ENCODE assay signal across 13 mouse cellular contexts in the genomic region with DNA sequence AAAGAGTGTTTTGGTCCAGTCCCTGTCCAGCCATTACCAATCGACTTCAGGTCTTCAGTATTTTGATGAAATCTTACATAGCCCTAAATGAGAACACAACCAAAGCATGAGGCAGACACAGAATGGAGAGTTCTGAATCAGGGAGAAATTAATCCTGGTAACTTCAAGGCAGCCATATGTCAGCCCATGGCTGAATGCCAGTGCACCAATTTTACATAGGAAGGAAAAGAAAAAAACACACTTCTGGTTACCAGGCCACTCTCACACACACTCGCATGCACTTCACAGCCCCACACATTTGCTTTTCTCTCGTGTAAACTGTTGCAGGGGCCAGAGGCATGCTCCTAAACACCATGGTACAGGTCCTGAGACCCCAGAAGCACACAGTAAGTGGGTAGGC. TPM values are rescaled to one million over a fixed set of nuclear protein-coding genes. Genes with fewer than 3 reads are reported as not detected.
DNase-seq lines count a peak whose midpoint lies in the region; ATAC-seq lines count a peak whose summit lies in the region.
"Had no signal": no experiment of that assay in that cellular context is flagged by ENCODE, and none has a peak within 500 bp of the region (broad histone marks: within the 10 kb centered on the region; RNA-seq: fewer than 3 reads in every experiment).

No protein-coding gene starts in this region.

- peak overlapping the region; percentile 42 for H3K4me2 ChIP-seq in forebrain, embryonic 13.5 days
- H3K4me2 ChIP-seq in forebrain, embryonic 16.5 days (ENCODE audit: low read length) = peak overlapping the region; percentile 38
- H3K4me2 ChIP-seq: heart, embryonic 13.5 days; hindbrain, embryonic 12.5 days; liver, embryonic 13.5 days had no signal

- peak overlapping the region; percentile 85 for H3K27ac ChIP-seq in forebrain, embryonic 13.5 days
- H3K27ac ChIP-seq in forebrain, embryonic 10.5 days = no peak overlapping the region
- peak overlapping the region; percentile 84 for H3K27ac ChIP-seq in forebrain, embryonic 16.5 days (ENCODE audit: low read length)
- H3K27ac ChIP-seq: gastrocnemius, adult 2 months; heart, embryonic 13.5 days; hindbrain, embryonic 12.5 days; liver, embryonic 13.5 days had no signal

- H3K9me3 ChIP-seq in forebrain, embryonic 13.5 days (replicated peaks) = no peaks in the 10 kb centered on the region
- no peaks in the 10 kb centered on the region for H3K9me3 ChIP-seq in forebrain, embryonic 10.5 days
- H3K9me3 ChIP-seq in forebrain, embryonic 16.5 days (ENCODE audit: control insufficient read depth, low read length) = no peaks in the 10 kb centered on the region
- H3K9me3 ChIP-seq: heart, embryonic 13.5 days; hindbrain, embryonic 12.5 days; liver, embryonic 13.5 days had no signal

- H3K4me3 ChIP-seq in forebrain, embryonic 13.5 days = no peak overlapping the region
- H3K4me3 ChIP-seq in forebrain, embryonic 10.5 days = no peak overlapping the region
- peak overlapping the region; percentile 9; the same call in 1 of the 2 replicates for H3K4me3 ChIP-seq in forebrain, embryonic 16.5 days (replicated peaks; ENCODE audit: low read length)
- H3K4me3 ChIP-seq: gastrocnemius, adult 2 months; heart, embryonic 13.5 days; hindbrain, embryonic 12.5 days; liver, embryonic 13.5 days had no signal

- no peak for ATAC-seq in forebrain, embryonic 13.5 days
- ATAC-seq in forebrain, embryonic 16.5 days = no peak

- no peak for DNase-seq in forebrain, embryonic 10.5 days (ENCODE audit: extremely low spot score, low spot score)
- peak; percentile 56 for DNase-seq in right cerebral cortex, adult 18-20 months
- DNase-seq in right cerebral cortex, postnatal 10 days (ENCODE audit: low spot score in 2 of 2) = no peak
- DNase-seq in adrenal gland, postnatal 10 days = no peak
- DNase-seq in yolk sac, embryonic 10.5 days (ENCODE audit: low spot score) = no peak
- DNase-seq in urinary bladder, postnatal 10 days (ENCODE audit: low spot score) = no peak
- DNase-seq: gastrocnemius, adult 2 months; liver, embryonic 13.5 days had no signal

- no peaks in the 10 kb centered on the region for H3K36me3 ChIP-seq in forebrain, embryonic 13.5 days (ENCODE audit: poor library complexity, severe bottlenecking)
- H3K36me3 ChIP-seq in forebrain, embryonic 10.5 days (replicated peaks) = no peaks in the 10 kb centered on the region
- H3K36me3 ChIP-seq in forebrain, embryonic 16.5 days (ENCODE audit: control insufficient read depth, insufficient read depth) = no peaks in the 10 kb centered on the region
- H3K36me3 ChIP-seq: heart, embryonic 13.5 days; hindbrain, embryonic 12.5 days; liver, embryonic 13.5 days had no signal

- 63% methylated on average over 3 of the region's 3 CpGs for WGBS in forebrain, embryonic 13.5 days
- 85% methylated on average over 3 of the region's 3 CpGs for WGBS in forebrain, embryonic 10.5 days
- 40% methylated on average over 3 of the region's 3 CpGs for WGBS in forebrain, embryonic 16.5 days

- peaks cover 75% of the 10 kb centered on the region for H3K4me1 ChIP-seq in forebrain, embryonic 13.5 days
- peaks cover 29% of the 10 kb centered on the region for H3K4me1 ChIP-seq in forebrain, embryonic 10.5 days
- H3K4me1 ChIP-seq in forebrain, embryonic 16.5 days (replicated peaks; ENCODE audit: control insufficient read depth, insufficient read depth, low read length) = peaks cover 69% of the 10 kb centered on the region

- H3K27me3 ChIP-seq in forebrain, embryonic 13.5 days = no peaks in the 10 kb centered on the region
- H3K27me3 ChIP-seq in forebrain, embryonic 10.5 days (ENCODE audit: poor library complexity, severe bottlenecking) = no peaks in the 10 kb centered on the region
- H3K27me3 ChIP-seq in forebrain, embryonic 16.5 days (replicated peaks; ENCODE audit: control insufficient read depth, insufficient read depth, low read length) = no peaks in the 10 kb centered on the region
- H3K27me3 ChIP-seq: hindbrain, embryonic 12.5 days had no signal

- H3K9ac ChIP-seq in forebrain, embryonic 13.5 days = no peak overlapping the region
- no peak overlapping the region for H3K9ac ChIP-seq in forebrain, embryonic 16.5 days (replicated peaks; ENCODE audit: low read depth, low read length)
- H3K9ac ChIP-seq: heart, embryonic 13.5 days; hindbrain, embryonic 12.5 days; liver, embryonic 13.5 days had no signal

RNA-seq across cellular contexts. Expression of a gene that starts 5.1 kb away (rescaled TPM):
- 32.1 and 39.5 TPM in 2 replicates for polyA plus RNA-seq in forebrain, embryonic 13.5 days (2015; fragmentation: Nextera tagmentation; extraction: Ambion mirVana)
- polyA plus RNA-seq in forebrain, embryonic 10.5 days (2016; fragmentation: Nextera tagmentation; extraction: Ambion mirVana) = 13.9 and 16.2 TPM in 2 replicates
- polyA plus RNA-seq in forebrain, embryonic 16.5 days (2015; fragmentation: Nextera tagmentation; extraction: Ambion mirVana) = 43.2 and 50.4 TPM in 2 replicates
- total RNA-seq in adrenal gland, postnatal 10 days (2021) = 10 to 100 TPM; 14.0 to 16.4 TPM

RNA-seq across cellular contexts. Expression of a gene that starts 8.0 kb away (rescaled TPM):
- 0.08 and 0.10 TPM in 2 replicates for polyA plus RNA-seq in forebrain, embryonic 13.5 days (2015; fragmentation: Nextera tagmentation; extraction: Ambion mirVana)
- polyA plus RNA-seq in forebrain, embryonic 10.5 days (2016; fragmentation: Nextera tagmentation; extraction: Ambion mirVana) = 0.05 and 0.06 TPM in 2 replicates
- 0.10 and 0.55 TPM in 2 replicates for polyA plus RNA-seq in forebrain, embryonic 16.5 days (2015; fragmentation: Nextera tagmentation; extraction: Ambion mirVana)
- total RNA-seq in adrenal gland, postnatal 10 days (2021) = not detected
- total RNA-seq: gastrocnemius, adult 2 months; monocyte, adult 5-6 weeks had no signal
- polyA plus RNA-seq: heart, embryonic 13.5 days; hindbrain, embryonic 12.5 days; liver, embryonic 13.5 days had no signal

RNA-seq across cellular contexts. Expression of a gene that starts 40.3 kb away (rescaled TPM):
- 184 and 193 TPM in 2 replicates for polyA plus RNA-seq in forebrain, embryonic 13.5 days (2015; fragmentation: Nextera tagmentation; extraction: Ambion mirVana)
- polyA plus RNA-seq in forebrain, embryonic 10.5 days (2016; fragmentation: Nextera tagmentation; extraction: Ambion mirVana) = 237 and 245 TPM in 2 replicates
- 129 and 134 TPM in 2 replicates for polyA plus RNA-seq in forebrain, embryonic 16.5 days (2015; fragmentation: Nextera tagmentation; extraction: Ambion mirVana)
- total RNA-seq in adrenal gland, postnatal 10 days (2021) = 10 to 100 TPM; 56.9 to 70.5 TPM
